Mouse (Mus musculus): ENCODE measurements at regions not wholly inside any gene's neighbourhood (a gene's known extent, or its start where the extent isn't known, plus 50 kb on each side); places are given as distances from the start of the nearest gene placed in this dataset.

DNA sequence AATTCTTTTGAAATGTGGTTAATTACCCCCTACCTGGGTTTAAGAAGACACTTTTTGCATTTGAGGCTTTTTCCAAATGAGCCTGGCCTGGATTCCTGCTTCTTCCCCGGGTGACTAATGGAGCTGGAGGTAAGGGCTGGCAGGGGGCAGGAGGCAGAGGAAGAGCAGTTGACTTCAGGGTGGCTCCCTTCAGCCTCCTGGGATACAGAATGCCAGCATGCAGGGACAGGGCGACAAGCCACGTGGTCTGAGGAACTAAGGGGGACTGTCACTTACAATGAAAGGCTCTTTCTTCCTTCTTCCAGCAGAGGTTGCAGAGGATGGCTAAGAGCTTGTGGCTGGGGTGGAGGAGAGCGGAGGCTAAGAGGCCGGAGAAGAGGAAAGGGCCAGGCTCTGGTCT, 234.8 kb upstream of the Rpl38 start:
- no peak for DNase-seq

DNA sequence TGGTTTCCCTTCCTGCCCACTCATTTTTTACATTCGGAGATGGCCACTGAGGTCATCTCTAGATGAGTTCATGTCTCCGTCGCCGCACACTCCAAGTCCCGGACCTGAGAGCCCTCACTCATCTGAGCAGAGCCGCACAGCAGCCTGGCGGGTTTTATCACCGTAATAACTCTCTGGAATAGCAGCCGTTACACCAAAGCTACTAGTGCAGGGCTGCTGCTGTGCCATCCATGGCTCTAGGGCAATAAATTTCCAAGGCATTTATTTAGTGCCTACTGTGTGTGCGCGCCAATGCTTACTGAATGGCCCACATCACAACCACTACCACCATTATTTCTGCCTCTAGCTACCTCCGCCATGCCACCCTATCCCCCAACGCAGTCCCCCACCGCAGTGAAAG, 242.9 kb upstream of the Rpl38 start:
- DNase-seq = no peak

DNA sequence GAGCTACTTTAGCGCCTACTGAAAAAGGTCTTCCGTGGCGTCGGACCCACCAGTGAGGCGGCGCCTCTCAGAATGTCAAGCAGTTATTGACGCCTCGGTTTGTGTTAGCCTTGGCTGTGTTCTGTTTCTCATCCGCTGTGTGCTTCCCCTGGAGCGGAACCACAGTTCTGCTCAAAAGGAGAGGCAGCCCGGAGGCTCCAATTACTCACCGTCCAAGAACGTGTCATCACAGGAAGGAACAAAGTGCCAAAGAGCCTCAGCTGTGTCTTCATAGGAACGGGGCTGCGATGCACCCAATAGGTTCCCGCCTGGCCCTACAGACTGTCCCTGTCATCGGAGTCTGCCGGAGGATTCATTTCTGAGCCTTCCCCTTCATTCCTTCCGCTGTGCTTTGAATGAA, 245.0 kb upstream of the Rpl38 start:
- DNase-seq = no peak

DNA sequence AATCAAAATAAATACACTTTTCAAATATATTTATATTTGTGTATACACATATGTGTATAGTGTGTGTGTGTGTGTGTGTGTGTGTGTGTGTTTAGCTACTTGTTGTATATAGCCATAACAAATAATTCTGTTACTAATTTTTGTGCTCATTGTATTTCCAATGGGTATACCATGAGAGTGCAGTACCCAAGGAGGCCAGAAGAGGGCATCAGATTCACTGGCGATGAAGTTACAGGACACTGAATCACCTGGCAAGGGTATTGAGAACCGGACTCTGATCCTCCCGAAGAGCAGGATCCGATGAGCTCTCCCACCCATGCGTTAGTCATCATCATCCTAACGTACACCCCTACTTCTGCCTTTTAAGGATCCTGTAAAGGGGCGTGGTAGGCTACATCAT, 249.3 kb upstream of the Rpl38 start:
- DNase-seq = peak; percentile 14

DNA sequence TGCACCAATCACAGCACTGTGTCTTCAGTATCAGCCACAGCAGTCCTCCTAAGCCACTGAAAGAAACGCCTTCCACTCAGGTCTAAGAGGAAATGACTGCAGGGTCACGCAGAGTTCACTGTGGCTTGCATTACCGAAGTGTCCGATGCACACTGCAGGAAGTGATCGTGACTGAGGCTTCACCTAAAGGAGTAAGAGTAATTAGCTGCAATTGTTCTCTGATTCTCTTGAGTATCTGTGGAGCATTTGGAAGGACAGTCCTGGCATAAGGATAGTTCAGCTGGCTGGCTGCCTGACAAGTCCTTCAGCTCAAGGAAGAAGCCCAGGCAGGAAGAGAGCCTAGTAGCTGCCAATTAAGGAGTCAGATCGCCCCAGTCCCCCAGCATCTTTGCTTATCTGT, 252.2 kb upstream of the Rpl38 start:
- DNase-seq = peak; percentile 21

DNA sequence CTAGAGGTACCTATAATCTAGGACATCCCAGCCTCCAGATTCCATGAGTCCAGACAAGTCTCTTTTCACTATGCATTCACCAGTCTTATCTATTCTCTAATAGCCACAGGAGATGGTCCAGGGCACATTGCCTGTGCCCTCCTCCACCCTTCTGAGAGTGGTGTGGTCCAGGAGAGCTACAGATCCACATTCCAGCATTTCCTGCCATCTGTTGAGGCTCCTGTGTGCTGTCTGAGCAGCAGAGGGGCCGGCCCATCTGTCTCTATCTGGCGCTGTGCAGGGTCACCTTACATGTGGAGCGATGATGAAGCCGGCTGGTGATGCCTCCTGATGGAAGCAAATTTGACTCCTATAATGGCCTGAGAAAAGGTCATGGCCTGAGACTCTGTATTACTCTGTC, 263.9 kb upstream of the Rpl38 start:
- no peak for DNase-seq

DNA sequence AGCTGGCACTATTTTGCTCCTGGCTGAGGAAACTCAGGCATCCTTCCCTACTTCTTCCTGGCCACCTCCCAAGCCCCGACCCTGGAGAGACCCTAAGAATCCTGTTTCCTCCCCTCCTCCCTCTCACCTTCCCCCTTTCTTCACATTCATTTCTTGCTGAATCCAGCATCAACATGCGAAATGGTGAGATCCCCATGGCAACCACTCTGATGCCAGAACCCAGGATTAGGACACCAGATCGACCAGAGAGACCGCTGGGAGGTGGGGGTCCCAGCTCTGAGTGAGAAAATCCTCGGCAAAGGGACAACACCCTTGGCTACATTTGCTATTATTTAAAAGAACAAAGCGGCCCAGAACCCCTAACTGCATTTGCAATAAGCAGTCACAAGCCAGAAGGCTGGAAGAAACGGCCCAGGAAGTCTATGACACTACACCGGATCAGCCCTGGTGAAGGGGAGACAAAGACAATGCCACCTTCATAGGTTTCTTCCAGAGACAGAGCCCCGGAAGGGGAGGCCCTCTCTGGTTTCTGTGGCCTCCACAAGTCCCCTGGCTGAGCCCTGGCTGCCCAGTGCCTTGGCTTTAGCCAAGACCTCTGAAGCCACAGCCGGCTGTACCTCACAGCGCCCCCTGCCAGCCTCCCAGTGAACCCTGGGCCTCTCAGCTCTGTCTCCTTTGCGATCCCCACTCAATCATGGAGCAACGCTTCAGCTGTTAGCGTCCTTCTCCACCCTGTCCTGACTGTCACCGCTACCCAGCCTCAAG, 265.6 kb upstream of the Rpl38 start:
- peak; percentile 41 for DNase-seq

DNA sequence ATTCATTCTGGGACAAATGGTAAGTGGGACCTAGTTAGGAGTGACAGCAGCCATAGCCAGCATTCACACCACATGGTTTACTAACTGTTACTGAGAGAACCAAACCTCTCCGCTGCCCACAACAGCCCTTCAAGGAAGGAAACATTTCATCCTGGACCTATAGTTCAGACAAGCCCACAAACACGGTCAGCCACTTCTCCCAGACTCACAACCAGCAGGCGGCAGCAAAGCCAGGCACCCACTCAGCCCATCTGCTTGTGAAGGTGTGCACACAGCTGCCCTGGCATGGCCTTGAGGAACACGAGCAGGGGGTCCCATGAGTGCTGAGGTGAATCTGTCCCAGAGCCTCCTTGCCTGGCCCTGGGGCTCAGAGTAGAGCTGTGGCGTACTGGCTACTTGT, 267.6 kb upstream of the Rpl38 start:
- no peak for DNase-seq

DNA sequence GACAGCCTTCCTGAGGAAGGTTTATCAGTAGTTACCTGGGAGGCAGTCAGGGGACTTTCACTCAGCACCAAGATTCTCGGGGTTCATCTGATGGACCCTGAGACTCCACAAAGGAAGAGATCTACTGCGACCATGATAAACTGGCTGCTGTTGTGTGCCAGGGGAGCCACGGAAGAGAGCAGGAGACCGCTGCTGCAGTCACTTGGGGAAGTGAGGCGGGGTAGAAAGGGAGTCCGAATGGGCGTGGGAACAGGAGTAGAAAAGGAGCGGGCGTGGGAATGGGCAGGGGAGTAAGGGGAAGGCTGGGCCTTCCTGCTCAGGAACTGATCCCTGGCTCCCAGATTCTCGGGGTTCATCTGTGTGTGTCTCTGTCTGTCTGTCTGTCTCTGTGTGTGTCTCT, 276.2 kb upstream of the Rpl38 start:
- no peak for DNase-seq

DNA sequence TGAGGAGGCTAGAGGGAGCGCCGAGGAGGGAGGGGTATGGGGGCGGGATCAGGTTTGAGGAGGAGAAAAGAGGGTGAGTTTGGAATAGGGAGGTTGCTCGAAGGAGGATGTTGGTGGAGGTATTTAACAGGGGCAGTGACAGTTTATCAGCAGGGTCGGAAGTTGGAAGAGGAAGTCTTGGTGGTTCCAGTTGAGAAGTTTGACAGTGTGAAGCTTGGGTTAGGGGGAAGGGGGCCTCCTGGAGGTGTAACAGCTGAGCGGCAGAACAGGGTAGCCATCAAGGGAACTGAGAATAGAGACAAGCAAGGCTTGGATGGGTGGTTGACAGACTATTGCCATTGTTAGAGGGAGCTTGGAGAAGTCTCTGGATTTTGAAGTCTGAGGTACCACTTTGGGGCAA, 276.8 kb upstream of the Rpl38 start:
- no peak for DNase-seq

DNA sequence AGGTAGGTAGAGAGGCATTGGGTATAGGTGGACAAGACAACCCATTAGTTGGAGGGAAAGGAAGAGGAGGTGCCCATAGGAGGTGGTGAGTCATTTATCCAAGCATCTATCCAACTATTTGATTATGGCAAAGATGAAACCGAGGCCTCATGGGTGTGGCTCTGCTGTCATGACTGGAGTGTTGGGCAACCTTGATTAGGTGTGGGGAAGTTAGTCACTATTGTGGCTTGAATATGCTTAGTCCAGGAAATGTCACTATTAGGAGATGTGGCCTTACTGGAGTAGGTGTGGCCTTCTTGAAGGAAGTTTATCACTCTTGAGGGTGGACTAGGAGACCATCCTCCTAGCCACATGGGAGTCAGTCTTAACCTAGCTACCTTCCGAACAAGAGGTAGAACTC, 281.2 kb upstream of the Rpl38 start:
- DNase-seq = no peak

DNA sequence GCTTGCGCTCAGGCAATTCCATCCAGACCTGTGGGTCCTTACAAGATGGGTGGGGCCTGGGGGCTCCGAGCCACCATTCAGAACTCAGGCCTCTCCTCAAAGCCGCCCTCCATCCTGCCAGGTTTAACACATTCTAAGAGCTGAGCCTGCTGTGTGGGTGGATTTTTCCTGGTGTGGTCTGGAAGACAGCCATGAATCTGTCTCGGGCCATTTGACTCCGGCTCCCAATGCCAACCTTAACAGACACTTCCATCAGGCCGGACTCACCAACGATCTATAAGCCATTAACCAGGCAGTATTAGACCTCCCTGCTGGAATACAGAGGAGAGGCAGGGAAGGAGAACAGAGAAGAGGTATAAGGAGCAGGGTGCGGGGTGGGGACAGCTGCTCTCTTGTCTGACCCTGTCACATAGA, 288.9 kb upstream of the Rpl38 start:
- peak; percentile 6 for DNase-seq

DNA sequence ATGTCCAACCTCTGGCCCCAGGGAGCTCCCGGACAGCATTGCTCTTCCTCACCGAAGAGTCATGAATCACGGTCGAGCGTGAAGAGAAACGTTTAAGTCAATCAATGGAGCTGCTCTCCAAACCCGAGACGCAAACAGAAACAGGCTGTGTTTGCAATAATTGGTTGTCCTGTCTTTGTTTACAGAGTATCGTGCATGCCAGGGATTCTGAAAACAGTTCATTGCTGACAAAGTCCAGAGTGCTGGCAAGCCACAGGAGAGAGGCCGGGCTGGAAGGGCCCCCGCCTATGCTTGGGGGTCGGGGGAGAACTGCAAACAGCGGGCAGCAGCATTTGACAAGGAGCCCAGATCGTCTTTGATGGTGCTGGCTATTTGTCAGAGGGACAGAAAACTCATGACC, 292.4 kb upstream of the Rpl38 start:
- DNase-seq = no peak

DNA sequence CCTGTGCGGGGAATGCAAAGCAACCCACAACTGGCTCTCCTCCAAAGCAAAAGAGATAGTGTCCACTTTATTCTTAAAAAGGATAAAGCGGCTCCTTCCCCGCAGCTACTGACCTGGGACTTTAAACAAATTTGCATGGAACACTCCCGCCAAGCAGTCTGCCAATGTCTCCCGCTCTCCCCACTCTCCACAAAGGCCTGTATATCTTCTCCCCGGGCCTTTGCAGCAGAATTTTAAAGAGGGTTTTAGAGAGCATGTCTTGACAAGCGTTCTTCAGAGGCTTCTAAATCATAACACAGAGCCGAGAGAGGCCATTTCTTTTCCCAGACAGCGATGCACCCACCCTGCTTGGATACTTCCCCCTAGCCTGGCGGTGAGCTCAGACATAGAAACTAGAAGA, 297.6 kb upstream of the Rpl38 start:
- no peak for DNase-seq

DNA sequence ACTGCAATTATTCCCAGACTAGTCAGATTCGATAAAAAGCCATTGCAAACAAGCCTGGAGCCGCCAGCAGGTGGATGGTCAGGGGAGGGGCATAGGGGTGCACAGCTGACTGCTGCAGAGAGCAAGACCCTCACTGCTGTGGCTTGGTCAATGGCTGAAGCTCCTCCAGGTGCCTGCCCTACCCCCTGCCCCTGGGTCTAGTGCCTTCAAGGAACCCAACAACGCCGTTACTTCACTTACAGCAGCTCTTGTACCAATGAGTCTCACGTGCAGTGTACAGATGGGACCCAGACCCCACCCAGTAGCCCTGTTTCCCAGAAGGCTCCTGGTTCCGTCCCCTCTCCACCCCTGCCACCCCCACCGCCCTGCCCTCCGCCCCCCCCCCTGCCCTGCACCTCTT, 300.5 kb upstream of the Rpl38 start:
- no peak for DNase-seq

DNA sequence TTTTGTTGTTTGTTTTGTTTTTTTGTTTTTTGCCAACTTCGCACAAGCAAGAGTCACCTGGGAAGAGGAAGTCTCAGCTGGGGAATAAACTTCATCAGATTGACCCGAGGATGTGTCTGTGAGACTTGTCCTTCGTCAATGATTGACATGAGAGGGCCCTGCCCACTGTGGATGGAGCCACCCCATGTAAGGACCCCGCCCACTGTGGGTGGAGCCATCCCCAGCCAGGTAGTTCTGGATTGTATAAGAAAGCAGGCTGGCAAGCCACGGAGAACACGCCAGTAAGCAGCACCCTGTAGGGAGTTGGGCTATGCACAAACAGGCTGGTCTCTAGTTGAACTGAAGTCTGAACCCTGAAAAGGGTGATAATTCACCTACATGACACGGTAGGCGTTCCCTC, 294.1 kb upstream of the Sdk2 start:
- no peak for DNase-seq

DNA sequence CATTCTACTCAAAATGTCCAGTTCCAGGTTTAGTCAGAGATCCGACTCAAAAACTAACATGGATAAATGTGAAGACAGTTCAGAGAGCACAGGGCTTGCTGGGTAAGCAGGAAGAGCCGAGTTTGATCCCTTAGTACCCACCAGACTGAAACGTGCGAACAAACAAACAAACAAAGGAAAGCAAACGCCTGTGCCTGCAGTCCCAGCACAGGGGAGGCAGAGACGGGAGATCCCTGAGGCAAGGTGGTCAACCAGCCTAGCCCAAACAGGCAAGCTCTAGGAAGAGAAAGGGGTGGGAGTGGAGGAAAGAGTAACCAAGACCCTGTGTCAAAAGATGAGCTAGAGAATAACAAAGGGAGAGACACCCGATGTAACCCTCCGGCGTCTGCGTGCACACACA, 293.5 kb upstream of the Sdk2 start:
- no peak for DNase-seq

DNA sequence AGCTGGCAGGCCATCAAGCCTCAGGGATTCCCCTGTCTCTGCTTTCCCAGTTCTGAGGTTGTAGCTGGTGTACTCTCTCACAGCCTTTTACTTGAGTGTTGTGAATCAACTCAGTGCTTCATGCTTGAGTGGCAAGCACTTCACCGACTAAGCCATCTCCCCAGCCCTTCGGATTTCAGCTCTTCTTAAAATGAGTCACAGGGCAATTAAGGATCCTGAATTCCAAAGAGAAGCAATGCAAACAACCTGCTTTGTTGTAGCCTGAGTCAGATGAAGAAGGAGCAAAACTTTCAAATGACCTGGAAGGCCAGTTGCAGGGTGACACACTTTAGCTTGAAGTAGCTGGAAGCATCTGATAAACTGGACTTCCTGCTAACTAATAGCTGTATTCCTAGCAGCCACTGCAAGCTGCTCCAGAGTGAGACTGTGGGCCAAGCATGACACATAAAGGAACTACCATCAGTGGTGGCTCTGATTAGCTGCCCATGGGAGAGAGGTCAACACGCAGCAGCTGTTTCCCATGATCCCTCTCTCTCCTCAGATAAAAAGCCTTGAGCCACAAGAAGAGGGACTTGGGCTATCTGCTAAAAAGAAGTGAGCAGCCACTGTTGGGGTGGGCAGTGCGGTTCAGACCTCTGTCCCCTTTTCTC, 285.4 kb upstream of the Sdk2 start:
- no peak for DNase-seq

DNA sequence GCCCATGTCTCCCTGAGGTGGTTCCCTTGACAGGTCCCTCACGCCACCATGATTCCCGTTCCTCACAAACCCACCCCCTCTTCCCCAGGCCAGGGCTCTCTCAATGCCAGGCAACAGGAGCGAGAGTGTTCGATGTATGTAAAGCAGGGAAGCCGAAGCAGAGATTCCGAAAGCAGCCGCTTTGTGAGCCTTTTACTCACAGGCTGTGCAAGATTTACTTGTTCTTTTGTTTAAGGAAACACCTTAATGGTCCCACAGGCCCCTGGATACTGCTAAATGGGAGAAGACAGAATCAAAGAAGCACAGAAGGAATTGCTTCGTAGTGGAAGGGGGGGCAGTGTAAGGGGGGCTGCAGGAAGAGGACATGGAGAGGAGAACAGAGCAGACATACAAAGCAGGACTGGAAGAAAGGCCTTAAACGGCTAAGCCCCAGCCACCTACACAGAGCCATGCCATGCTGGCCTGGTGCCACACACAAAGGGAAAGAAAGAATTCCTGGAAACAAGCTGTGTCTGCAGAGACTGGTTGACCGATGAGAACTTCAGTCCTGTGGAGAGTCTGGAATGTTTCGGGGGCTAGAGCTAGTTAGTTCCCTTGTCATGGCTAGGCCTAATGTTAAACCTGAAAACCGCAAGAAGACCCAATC, 270.1 kb upstream of the Sdk2 start:
- no peak for DNase-seq

DNA sequence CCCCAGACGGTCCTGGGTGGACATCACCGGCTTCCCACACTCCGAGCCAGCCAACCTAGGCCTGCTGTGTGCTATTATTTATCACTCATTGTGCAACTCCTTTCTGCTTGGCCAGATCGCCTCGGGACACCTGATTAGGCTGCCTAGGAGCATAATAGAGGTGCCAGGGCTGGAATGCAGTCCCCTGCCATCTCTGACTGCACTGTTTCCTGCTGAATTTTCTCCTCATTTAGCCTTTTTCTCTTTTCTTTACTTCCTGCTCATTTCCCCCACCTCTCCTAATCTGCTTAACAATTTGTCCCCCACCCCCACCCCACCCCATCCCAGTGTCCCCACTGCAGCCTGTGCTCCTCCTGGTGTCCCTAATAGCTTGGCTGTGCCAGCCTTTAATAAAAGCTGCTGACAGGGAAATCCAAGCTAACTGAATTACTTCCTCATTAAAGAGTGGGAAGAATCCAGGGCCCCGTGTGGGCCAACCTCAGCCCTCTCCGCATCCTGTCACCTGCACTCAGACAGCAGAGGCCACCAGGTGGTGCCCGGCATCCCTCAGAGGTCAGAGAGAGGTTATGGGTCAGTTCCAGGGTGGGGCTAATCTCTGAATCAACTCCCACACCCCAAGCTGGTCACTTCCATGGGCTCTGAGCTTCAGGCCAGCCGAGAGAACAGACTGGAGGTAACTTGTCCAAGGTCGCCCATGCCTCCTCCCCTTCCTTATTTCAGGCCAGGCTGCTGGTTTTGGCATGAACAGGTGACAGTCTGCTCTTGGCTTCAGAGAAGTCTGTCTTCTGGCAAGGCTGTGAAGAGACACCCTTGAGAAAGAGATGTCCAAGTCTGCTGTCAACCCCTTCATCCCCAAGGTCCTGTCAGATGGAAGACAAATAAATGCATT, 269.3 kb upstream of the Sdk2 start:
- DNase-seq = no peak

DNA sequence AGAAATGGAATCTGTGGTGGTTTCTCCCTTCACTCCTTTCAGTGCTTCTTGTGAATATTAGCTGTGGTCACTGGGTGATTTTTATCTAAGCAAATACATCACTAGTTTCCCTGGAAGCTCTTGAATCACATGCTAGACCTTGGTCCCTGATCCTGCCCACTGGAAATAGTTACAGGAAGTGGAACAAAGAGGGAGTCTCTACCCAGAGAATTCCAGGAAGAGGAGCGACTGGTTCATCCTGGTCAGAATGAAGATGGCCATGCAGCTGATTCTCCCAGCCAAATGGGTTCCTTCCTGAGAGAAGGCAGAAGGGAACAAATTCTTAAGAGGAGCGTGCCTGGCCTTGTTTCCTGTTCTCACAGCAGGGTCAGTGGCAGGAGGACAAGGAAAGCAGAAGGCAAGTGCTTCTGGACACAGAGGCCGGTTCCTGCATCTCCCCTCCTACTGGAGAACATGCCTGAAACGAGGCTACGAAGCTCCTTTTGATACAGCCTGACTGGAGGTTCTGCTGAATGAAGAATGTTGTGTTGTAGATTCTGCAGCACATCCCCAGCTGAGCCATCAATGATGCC, 264.8 kb upstream of the Sdk2 start:
- DNase-seq = no peak

DNA sequence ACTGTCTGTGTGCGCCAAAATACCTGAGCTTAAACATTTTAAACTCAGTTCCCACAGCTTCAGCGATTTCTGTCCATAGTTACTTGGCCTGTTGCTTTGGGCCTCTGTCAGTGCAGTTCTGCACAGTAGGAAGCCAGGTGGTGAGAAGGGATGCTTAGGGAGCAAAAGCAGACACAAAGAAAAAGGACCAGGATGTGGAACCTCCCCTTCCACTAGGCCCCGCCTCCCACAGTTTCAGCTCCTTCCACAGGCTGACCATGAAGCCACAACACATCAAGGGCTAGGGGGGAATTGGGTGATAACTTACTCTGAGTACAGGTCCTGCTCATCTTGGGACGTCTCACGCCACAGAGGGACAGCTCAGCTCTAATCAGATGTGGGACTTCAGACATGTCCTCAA, 263.5 kb upstream of the Sdk2 start:
- DNase-seq = no peak

DNA sequence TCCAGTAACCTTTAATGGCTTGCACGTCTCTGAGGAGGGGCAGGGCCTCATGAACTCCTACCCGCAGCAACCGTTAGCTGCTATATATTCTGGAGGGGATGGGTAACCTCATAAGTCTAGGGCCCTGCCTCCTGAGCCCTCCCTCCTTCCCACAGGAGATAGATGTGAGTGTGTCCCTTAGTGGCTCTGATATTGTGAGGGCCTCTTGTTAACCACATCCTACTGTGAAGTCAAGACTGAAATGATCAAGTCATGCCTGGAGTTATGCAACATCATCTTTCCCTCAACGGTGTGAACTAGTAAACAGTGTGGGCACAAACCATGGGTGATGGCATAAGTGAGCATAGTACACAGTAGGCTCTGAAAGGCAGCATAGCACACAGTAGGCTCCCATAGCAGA, 255.8 kb upstream of the Sdk2 start:
- no peak for DNase-seq

All from adrenal gland, postnatal 14 days (tissue).